Comparison of ENCODE assay signal across 15 mouse cellular contexts in genomic region chr17:29669936-29670335, GRCm38 (mm10). TPM values are rescaled to one million over a fixed set of nuclear protein-coding genes. Genes with fewer than 3 reads are reported as not detected.
DNase-seq lines count a peak whose midpoint lies in the region; ATAC-seq and TF ChIP-seq lines count a peak whose summit lies in the region.
"Had no signal": no experiment of that assay in that cellular context is flagged by ENCODE, and none has a peak within 500 bp of the region (broad histone marks: within the 10 kb centered on the region; RNA-seq: fewer than 3 reads in every experiment).

No protein-coding gene starts in this region.

- no peak for DNase-seq in hindbrain, postnatal 0 days (ENCODE audit: low spot score)
- no peak for DNase-seq in hindbrain, embryonic 14.5 days (ENCODE audit: low spot score)
- peak; percentile 65 for DNase-seq in c-Kit-negative CD71-positive TER-119-positive erythroid progenitor cells, embryonic 14.5 days (ENCODE audit: low read depth, low spot score)
- no peak for DNase-seq in liver, embryonic 11.5 days (ENCODE audit: low spot score)
- DNase-seq in ovary, postnatal 10 days (ENCODE audit: low spot score), result no peak
- no peak for DNase-seq in kidney, adult 11 months
- DNase-seq: kidney, postnatal 14 days; lung, adult 2 months; thymus, postnatal 14 days had no signal

- no peaks in the 10 kb centered on the region for H3K9me3 ChIP-seq in hindbrain, postnatal 0 days (ENCODE audit: low read length)
- no peaks in the 10 kb centered on the region for H3K9me3 ChIP-seq in hindbrain, embryonic 14.5 days (ENCODE audit: control insufficient read depth, low read length)
- no peaks in the 10 kb centered on the region for H3K9me3 ChIP-seq in liver, embryonic 11.5 days (ENCODE audit: control insufficient read depth, low read length)
- H3K9me3 ChIP-seq in stomach, embryonic 16.5 days (replicated peaks; ENCODE audit: control insufficient read depth, low read length), result no peaks in the 10 kb centered on the region
- no peaks in the 10 kb centered on the region for H3K9me3 ChIP-seq in forebrain, embryonic 16.5 days (ENCODE audit: control insufficient read depth, low read length)
- H3K9me3 ChIP-seq: forebrain, embryonic 10.5 days; heart, embryonic 10.5 days; megakaryocyte, embryonic 14.5 days had no signal

- no peak overlapping the region for H3K9ac ChIP-seq in hindbrain, postnatal 0 days (replicated peaks; ENCODE audit: low read length)
- H3K9ac ChIP-seq in hindbrain, embryonic 14.5 days, result no peak overlapping the region
- H3K9ac ChIP-seq in liver, embryonic 11.5 days (ENCODE audit: low read depth, low read length), result no peak overlapping the region
- H3K9ac ChIP-seq in stomach, embryonic 16.5 days (ENCODE audit: low read length), result no peak overlapping the region
- H3K9ac ChIP-seq in forebrain, embryonic 16.5 days (replicated peaks; ENCODE audit: low read depth, low read length), result no peak overlapping the region

- no peak overlapping the region for H3K27ac ChIP-seq in hindbrain, postnatal 0 days
- no peak overlapping the region for H3K27ac ChIP-seq in hindbrain, embryonic 14.5 days
- no peak overlapping the region; the same call in 1 of the 2 replicates for H3K27ac ChIP-seq in liver, embryonic 11.5 days (ENCODE audit: low read depth, low read length)
- no peak overlapping the region for H3K27ac ChIP-seq in stomach, embryonic 16.5 days (ENCODE audit: low read length)
- H3K27ac ChIP-seq in forebrain, embryonic 16.5 days (ENCODE audit: low read length), result no peak overlapping the region
- H3K27ac ChIP-seq: forebrain, embryonic 10.5 days; heart, embryonic 10.5 days had no signal

- peaks cover 26% of the 10 kb centered on the region for H3K36me3 ChIP-seq in hindbrain, postnatal 0 days (ENCODE audit: insufficient read depth, low read length)
- H3K36me3 ChIP-seq in hindbrain, embryonic 14.5 days (replicated peaks; ENCODE audit: control insufficient read depth, insufficient read depth), result peaks cover 36% of the 10 kb centered on the region
- H3K36me3 ChIP-seq in liver, embryonic 11.5 days (ENCODE audit: control insufficient read depth, insufficient read depth, low read length), result peaks cover 16% of the 10 kb centered on the region
- H3K36me3 ChIP-seq in stomach, embryonic 16.5 days (ENCODE audit: control insufficient read depth, insufficient read depth, low read length), result peaks cover 13% of the 10 kb centered on the region; the same call in 1 of the 2 replicates
- H3K36me3 ChIP-seq in forebrain, embryonic 16.5 days (ENCODE audit: control insufficient read depth, insufficient read depth), result 0 out of 2 replicates have a peak, but pooled peaks cover 2% of the 10 kb centered on the region

- TF ChIP-seq CTCF in hindbrain, postnatal 0 days (IDR thresholded peaks at IDR 0.05; ENCODE audit: low read depth), result no peak

- H3K4me3 ChIP-seq in hindbrain, postnatal 0 days (ENCODE audit: low read length), result no peak overlapping the region
- no peak overlapping the region for H3K4me3 ChIP-seq in hindbrain, embryonic 14.5 days (replicated peaks; ENCODE audit: low read length)
- H3K4me3 ChIP-seq in liver, embryonic 11.5 days (ENCODE audit: low read depth, low read length), result no peak overlapping the region
- no peak overlapping the region for H3K4me3 ChIP-seq in stomach, embryonic 16.5 days (replicated peaks; ENCODE audit: low read length)
- H3K4me3 ChIP-seq in forebrain, embryonic 16.5 days (replicated peaks; ENCODE audit: low read length), result no peak overlapping the region
- H3K4me3 ChIP-seq: forebrain, embryonic 10.5 days; heart, embryonic 10.5 days; megakaryocyte, embryonic 14.5 days had no signal

- H3K4me2 ChIP-seq in hindbrain, postnatal 0 days (ENCODE audit: low read depth, low read length), result no peak overlapping the region
- no peak overlapping the region for H3K4me2 ChIP-seq in hindbrain, embryonic 14.5 days (replicated peaks)
- H3K4me2 ChIP-seq in liver, embryonic 11.5 days, result no peak overlapping the region
- no peak overlapping the region for H3K4me2 ChIP-seq in stomach, embryonic 16.5 days (ENCODE audit: low read depth, low read length)
- H3K4me2 ChIP-seq in forebrain, embryonic 16.5 days (ENCODE audit: low read length), result no peak overlapping the region

- no peaks in the 10 kb centered on the region for H3K27me3 ChIP-seq in hindbrain, postnatal 0 days (ENCODE audit: insufficient read depth, low read length)
- H3K27me3 ChIP-seq in hindbrain, embryonic 14.5 days (ENCODE audit: control insufficient read depth, insufficient read depth, low read length), result no peaks in the 10 kb centered on the region
- H3K27me3 ChIP-seq in liver, embryonic 11.5 days (replicated peaks; ENCODE audit: control insufficient read depth, insufficient read depth, low read length), result no peaks in the 10 kb centered on the region
- H3K27me3 ChIP-seq in stomach, embryonic 16.5 days (ENCODE audit: control insufficient read depth, insufficient read depth, low read length), result no peaks in the 10 kb centered on the region
- H3K27me3 ChIP-seq in forebrain, embryonic 16.5 days (replicated peaks; ENCODE audit: control insufficient read depth, insufficient read depth, low read length), result no peaks in the 10 kb centered on the region
- H3K27me3 ChIP-seq: CH12.LX; megakaryocyte, embryonic 14.5 days had no signal

- peaks cover 5% of the 10 kb centered on the region; the same call in 1 of the 2 replicates for H3K4me1 ChIP-seq in hindbrain, postnatal 0 days (ENCODE audit: insufficient read depth, low read length)
- no peaks in the 10 kb centered on the region for H3K4me1 ChIP-seq in hindbrain, embryonic 14.5 days (replicated peaks; ENCODE audit: control insufficient read depth, insufficient read depth, low read length)
- peaks cover 18% of the 10 kb centered on the region for H3K4me1 ChIP-seq in liver, embryonic 11.5 days (replicated peaks; ENCODE audit: control insufficient read depth, insufficient read depth, low read length)
- H3K4me1 ChIP-seq in stomach, embryonic 16.5 days (ENCODE audit: control insufficient read depth, insufficient read depth, low read length), result 0 out of 2 replicates have a peak, but pooled peaks cover 7% of the 10 kb centered on the region
- H3K4me1 ChIP-seq in forebrain, embryonic 16.5 days (replicated peaks; ENCODE audit: control insufficient read depth, insufficient read depth, low read length), result peaks cover 14% of the 10 kb centered on the region
- H3K4me1 ChIP-seq: forebrain, embryonic 10.5 days; heart, embryonic 10.5 days had no signal

- 0 out of 2 replicates have a peak, but pooled peaks have one; percentile 21 for ATAC-seq in hindbrain, postnatal 0 days
- ATAC-seq in hindbrain, embryonic 14.5 days (ENCODE audit: low FRiP score), result no peak
- ATAC-seq in liver, embryonic 11.5 days (replicated peaks; ENCODE audit: low FRiP score), result peak; percentile 89
- ATAC-seq in stomach, embryonic 16.5 days (ENCODE audit: insufficient read depth, low FRiP score), result peak; percentile 40
- ATAC-seq in forebrain, embryonic 16.5 days, result no peak

RNA-seq across cellular contexts. Expression of gene Cmtr1, which starts 9.5 kb away (rescaled TPM):
- total RNA-seq in hindbrain, postnatal 0 days (2014; rRNA removed), result 69.1 and 71.5 TPM in 2 replicates
- polyA plus RNA-seq in hindbrain, postnatal 0 days (2015; fragmentation: Nextera tagmentation; extraction: Ambion mirVana), result 106 and 116 TPM in 2 replicates
- polyA plus RNA-seq in hindbrain, embryonic 14.5 days (2014; fragmentation: Nextera tagmentation; extraction: Ambion mirVana), result 103 and 109 TPM in 2 replicates
- polyA plus RNA-seq in liver, embryonic 11.5 days (2014; fragmentation: Nextera tagmentation; extraction: Ambion mirVana), result 126 and 130 TPM in 2 replicates
- polyA plus RNA-seq in stomach, embryonic 16.5 days (2015; fragmentation: Nextera tagmentation; extraction: Ambion mirVana), result 102 and 110 TPM in 2 replicates
- polyA plus RNA-seq in forebrain, embryonic 16.5 days (2015; fragmentation: Nextera tagmentation; extraction: Ambion mirVana), result 132 and 146 TPM in 2 replicates

RNA-seq across cellular contexts. Expression of gene Ccdc167, which starts 46.9 kb away (rescaled TPM):
- total RNA-seq in hindbrain, postnatal 0 days (2014; rRNA removed), result 9.7 and 14.4 TPM in 2 replicates
- 9.8 and 11.3 TPM in 2 replicates for polyA plus RNA-seq in hindbrain, postnatal 0 days (2015; fragmentation: Nextera tagmentation; extraction: Ambion mirVana)
- 13.5 and 13.6 TPM in 2 replicates for polyA plus RNA-seq in hindbrain, embryonic 14.5 days (2014; fragmentation: Nextera tagmentation; extraction: Ambion mirVana)
- polyA plus RNA-seq in liver, embryonic 11.5 days (2014; fragmentation: Nextera tagmentation; extraction: Ambion mirVana), result 15.2 and 15.4 TPM in 2 replicates
- polyA plus RNA-seq in stomach, embryonic 16.5 days (2015; fragmentation: Nextera tagmentation; extraction: Ambion mirVana), result 11.0 and 14.5 TPM in 2 replicates
- 9.3 and 11.6 TPM in 2 replicates for polyA plus RNA-seq in forebrain, embryonic 16.5 days (2015; fragmentation: Nextera tagmentation; extraction: Ambion mirVana)

RNA-seq across cellular contexts. Expression of gene Gm28043, which starts 55.3 kb away (rescaled TPM):
- 2.6 and 5.0 TPM in 2 replicates for total RNA-seq in hindbrain, postnatal 0 days (2014; rRNA removed)
- 1.2 and 1.9 TPM in 2 replicates for polyA plus RNA-seq in hindbrain, postnatal 0 days (2015; fragmentation: Nextera tagmentation; extraction: Ambion mirVana)
- 1.8 and 2.6 TPM in 2 replicates for polyA plus RNA-seq in hindbrain, embryonic 14.5 days (2014; fragmentation: Nextera tagmentation; extraction: Ambion mirVana)
- 2.0 and 2.6 TPM in 2 replicates for polyA plus RNA-seq in liver, embryonic 11.5 days (2014; fragmentation: Nextera tagmentation; extraction: Ambion mirVana)
- polyA plus RNA-seq in stomach, embryonic 16.5 days (2015; fragmentation: Nextera tagmentation; extraction: Ambion mirVana), result 2.7 and 3.1 TPM in 2 replicates
- 2.3 and 2.6 TPM in 2 replicates for polyA plus RNA-seq in forebrain, embryonic 16.5 days (2015; fragmentation: Nextera tagmentation; extraction: Ambion mirVana)

RNA-seq across cellular contexts. Expression of gene Rnf8, which starts 55.3 kb away (rescaled TPM):
- total RNA-seq in hindbrain, postnatal 0 days (2014; rRNA removed), result 22.2 and 29.4 TPM in 2 replicates
- 71.3 and 73.8 TPM in 2 replicates for polyA plus RNA-seq in hindbrain, postnatal 0 days (2015; fragmentation: Nextera tagmentation; extraction: Ambion mirVana)
- 82.2 and 89.6 TPM in 2 replicates for polyA plus RNA-seq in hindbrain, embryonic 14.5 days (2014; fragmentation: Nextera tagmentation; extraction: Ambion mirVana)
- polyA plus RNA-seq in liver, embryonic 11.5 days (2014; fragmentation: Nextera tagmentation; extraction: Ambion mirVana), result 76.9 and 77.1 TPM in 2 replicates
- polyA plus RNA-seq in stomach, embryonic 16.5 days (2015; fragmentation: Nextera tagmentation; extraction: Ambion mirVana), result 55.5 and 63.7 TPM in 2 replicates
- 103 and 104 TPM in 2 replicates for polyA plus RNA-seq in forebrain, embryonic 16.5 days (2015; fragmentation: Nextera tagmentation; extraction: Ambion mirVana)

Comparison
In these comparisons a context has a peak if more than half of its experiments do, and no peak if none do; other contexts are left out.
1. ATAC-seq: peak in hindbrain, postnatal 0 days (single experiment), liver, embryonic 11.5 days (single experiment) and stomach, embryonic 16.5 days (single experiment); none in hindbrain, embryonic 14.5 days (single experiment) and forebrain, embryonic 16.5 days (single experiment).